Mouse (Mus musculus) ES-Bruce4 (cell line): ENCODE results near the gene Pus7. TPM values are rescaled to one million over a fixed set of nuclear protein-coding genes. Genes with fewer than 3 reads are reported as not detected.
A peak's percentile ranks its signal among the peaks of the same experiment; 100 is the strongest.

Experiments
- H3K27ac ChIP-seq: 2 replicates; pipeline ENCODE4 v1.5.1; 2012; ENCODE audit warnings: low read length, inconsistent platforms; ENCODE audit not compliant: insufficient read depth
- H3K27me3 ChIP-seq: 2 replicates; pipeline ENCODE4 v1.6.1; 2012; ENCODE audit warnings: mild to moderate bottlenecking, low read length, inconsistent platforms; ENCODE audit not compliant: control insufficient read depth, poor library complexity, insufficient read depth, severe bottlenecking
- H3K36me3 ChIP-seq: 2 replicates; pipeline ENCODE4 v1.6.1; 2012; ENCODE audit warnings: inconsistent platforms, mild to moderate bottlenecking, low read length, moderate library complexity; ENCODE audit not compliant: control insufficient read depth, poor library complexity, insufficient read depth, severe bottlenecking
- H3K4me1 ChIP-seq: one replicate; pipeline ENCODE4 v1.8.1; 2011; ENCODE audit warnings: low read length; ENCODE audit not compliant: control insufficient read depth, insufficient read depth
- H3K4me3 ChIP-seq: 2 replicates; pipeline ENCODE4 v1.5.1; 2011; ENCODE audit warnings: low read depth, mild to moderate bottlenecking, low read length
- H3K9ac ChIP-seq: 2 replicates; pipeline ENCODE4 v1.6.1; 2012; ENCODE audit warnings: low read depth, mild to moderate bottlenecking, inconsistent platforms; ENCODE audit not compliant: poor library complexity, severe bottlenecking
- H3K9me3 ChIP-seq: replicated peaks from 2 replicates; pipeline ENCODE4 v1.6.1; 2012; ENCODE audit warnings: mild to moderate bottlenecking, low read length, inconsistent platforms; ENCODE audit not compliant: control insufficient read depth, poor library complexity, insufficient read depth, severe bottlenecking
- CTCF ChIP-seq: IDR thresholded peaks from one replicate; pipeline ENCODE4 v1.8.1; 2011; ENCODE audit warnings: low read depth, low read length
- EP300 ChIP-seq: IDR thresholded peaks from 2 replicates; pipeline ENCODE4 v1.6.1; 2011; ENCODE audit warnings: low read depth, low read length; ENCODE audit not compliant: insufficient read depth
- POLR2A ChIP-seq: IDR thresholded peaks from one replicate; pipeline ENCODE4 v1.8.1; 2011; ENCODE audit warnings: low read length; ENCODE audit not compliant: insufficient read depth
- polyA plus RNA-seq: library from polyadenylated mRNA; stranded (reverse); fragments of >200 nt; gene quantifications from 2 replicates; pipeline ENCODE4 v1.2.4, GENCODE M21; 2011; ENCODE audit warnings: low read depth; ENCODE audit not compliant: missing spikeins, insufficient read depth, insufficient read length

The Pus7 gene
- polyA plus RNA-seq = 62.2 and 68.6 TPM in 2 replicates

DNA sequence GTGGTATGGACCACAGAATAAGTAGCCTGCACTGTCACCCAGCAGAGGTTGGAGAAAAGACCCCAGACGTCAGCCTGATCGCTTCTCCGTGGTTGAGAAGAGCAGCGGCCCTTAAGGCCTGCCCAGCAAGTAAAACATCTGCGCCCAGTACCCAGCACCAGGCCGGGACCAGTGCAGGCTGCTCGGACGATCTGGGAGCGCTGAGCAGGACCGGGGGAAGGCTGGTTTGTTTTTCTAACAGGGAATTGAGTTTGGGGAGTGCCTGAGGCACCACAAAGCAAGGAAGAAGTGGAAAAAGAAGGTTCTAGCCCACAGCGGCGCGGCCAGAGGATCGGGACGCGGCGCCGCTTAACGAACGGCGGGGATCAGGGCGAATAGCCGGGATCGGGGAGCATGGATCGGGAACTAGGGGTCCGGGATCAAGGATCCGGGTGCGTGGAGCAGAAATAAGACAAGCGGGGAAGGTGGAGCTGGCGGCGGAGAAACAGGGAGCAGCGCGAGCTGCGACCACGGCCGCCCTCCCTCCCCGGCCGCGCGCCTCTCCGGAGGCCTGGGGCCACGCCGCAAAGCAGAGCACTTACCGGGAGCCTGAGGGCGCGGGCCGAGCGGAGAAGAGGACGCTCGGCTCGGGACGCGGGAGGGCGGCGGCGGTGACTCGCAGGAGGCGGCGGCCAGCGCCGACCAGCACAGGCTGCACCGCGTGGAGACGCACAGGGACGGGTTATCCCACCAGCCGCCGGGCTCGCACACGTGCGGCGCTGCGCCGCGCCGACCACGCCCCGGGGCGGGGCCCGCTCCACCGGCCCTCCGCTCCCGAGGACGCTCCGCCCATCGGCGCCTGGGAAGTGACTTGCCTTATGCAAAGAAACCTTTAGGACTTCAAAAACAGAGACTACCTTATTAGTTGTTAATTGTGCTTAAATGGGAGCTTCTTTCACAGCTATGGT, at the start of gene Pus7:
Gene Pus7, minus strand, starts transcription at position 781 of the 947 bp plus-strand sequence.
- Histone ChIP-seq H3K9me3 (peaks cover 2% of the 10 kb centered on the region; the same call in 1 of the 2 replicates), H3K9ac (peak within 1 kb of the TSS; percentile 85), H3K4me3 (peak within 1 kb of the TSS; percentile 77), H3K36me3 (no peaks in the 10 kb centered on the region), H3K27me3 (no peaks in the 10 kb centered on the region), H3K27ac (no peak within 1 kb of the TSS), H3K4me1 (peaks cover 1% of the 10 kb centered on the region)
- TF ChIP-seq CTCF (no peak), POLR2A (peak; percentile 46)

DNA sequence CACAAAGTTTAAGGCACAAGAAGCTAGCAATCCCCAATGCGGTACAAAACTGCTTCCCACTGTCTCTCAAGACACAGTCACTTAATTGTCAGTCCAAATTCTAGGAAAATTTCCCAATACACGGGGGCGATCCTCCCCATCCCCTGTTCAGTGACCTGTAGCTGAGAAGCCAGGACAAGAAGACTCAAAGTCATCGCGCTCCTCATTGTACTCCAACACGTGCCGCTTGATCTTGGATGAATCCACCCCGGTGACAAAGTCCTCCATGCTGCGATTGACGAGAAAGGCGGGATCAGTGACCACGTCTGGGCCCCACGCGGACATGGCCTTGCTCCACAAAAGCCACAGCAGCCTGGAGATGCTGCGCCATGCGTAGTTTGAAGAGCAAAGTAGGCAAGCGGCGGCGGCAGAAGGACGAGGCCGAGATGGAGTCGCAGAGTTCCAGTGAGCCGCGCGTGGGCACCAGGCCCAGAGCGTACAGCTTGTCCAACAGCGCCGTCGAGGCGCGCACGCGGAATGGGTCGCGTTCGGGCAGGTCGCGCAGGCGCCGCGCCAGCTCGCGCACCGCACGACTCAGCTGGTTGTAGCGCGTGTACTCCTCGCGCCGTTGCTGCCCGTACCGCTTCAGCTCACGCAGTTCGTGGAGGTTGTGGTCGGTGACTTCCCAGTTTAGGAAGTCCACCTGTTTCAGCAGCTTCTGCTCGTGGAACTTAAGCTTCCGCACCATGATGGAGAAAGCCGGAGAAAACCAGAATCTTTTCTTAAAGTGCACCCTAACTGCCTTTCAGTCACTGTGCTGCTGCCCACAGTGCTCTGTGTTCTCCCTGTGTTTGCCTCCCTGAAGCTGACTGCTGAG, 47.6 kb upstream of the Pus7 start:
- H3K4me3 ChIP-seq = peak overlapping the region; percentile 26
- no peaks in the 10 kb centered on the region for H3K36me3 ChIP-seq
- H3K27me3 ChIP-seq = peaks cover 4% of the 10 kb centered on the region; the same call in 1 of the 2 replicates
- TF ChIP-seq EP300 (no peak), POLR2A (no peak), CTCF (no peak)
- no peaks in the 10 kb centered on the region for H3K9me3 ChIP-seq
- H3K27ac ChIP-seq = no peak overlapping the region
- no peaks in the 10 kb centered on the region for H3K4me1 ChIP-seq
- H3K9ac ChIP-seq = no peak overlapping the region; the same call in 1 of the 2 replicates

DNA sequence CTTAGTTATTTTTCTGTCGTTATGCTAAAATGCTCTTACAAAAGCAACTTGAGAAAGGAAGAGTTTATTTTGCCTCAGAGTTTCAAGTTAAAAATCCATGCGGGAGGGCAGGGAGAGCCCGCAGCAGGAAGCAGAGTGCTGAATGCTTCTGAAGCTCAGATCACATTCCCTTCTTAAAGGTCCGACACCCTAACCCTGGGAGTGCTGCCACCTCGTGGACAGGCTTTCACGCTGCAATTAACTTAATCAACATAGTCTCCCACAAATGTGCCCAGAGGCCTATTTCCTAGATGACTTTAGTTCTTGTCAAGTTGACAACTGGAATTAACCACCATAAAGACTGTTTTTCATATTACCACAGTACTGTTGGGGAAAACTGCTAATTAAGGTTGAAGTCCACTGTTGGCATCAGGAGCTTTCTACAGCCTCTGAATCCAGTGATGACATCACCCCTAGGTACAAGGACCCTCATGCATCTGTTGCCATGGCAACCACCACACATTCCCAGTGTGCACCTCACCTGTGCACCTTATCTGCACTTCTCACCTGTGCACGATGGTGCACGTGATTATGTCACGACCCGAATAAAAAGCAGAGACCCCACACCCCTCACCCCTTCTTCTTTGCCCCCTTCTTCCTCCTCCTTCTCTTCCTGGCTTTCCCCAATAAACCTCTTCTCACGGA, 43.0 kb upstream of the Pus7 start:
- peak; percentile 94 for TF ChIP-seq CTCF
- TF ChIP-seq POLR2A = no peak
- TF ChIP-seq EP300 = no peak
- H3K9ac ChIP-seq = no peak overlapping the region
- H3K4me1 ChIP-seq = no peaks in the 10 kb centered on the region

DNA sequence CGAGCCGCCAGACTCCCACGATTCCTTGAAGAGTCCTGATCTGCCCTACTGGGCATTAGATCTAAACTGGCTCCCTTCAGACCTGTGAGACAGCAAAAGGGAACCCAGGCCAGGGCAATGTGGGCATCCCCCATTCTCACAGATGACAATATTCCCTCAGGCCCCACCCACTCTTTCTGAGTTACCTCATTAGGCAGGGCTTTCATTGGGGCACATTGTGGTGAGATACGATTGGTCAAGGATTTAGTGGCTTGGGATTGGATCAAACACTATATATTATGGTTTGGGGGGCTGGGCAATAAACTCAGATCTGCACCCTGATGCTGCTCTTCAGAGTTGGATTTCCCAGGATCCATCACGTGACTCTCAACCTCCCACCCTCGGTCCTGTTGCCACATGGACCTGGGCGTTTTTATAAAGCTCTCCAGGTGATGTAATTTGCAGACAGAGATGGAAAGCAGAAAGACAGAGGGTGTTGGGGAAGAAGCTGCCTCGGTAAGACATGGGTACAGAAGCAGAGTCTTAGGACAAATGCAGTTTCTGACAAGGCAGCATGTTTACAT, 40.7 kb upstream of the Pus7 start:
- TF ChIP-seq EP300 (no peak), CTCF (no peak), POLR2A (no peak)
- no peak overlapping the region for H3K9ac ChIP-seq
- no peak overlapping the region for H3K27ac ChIP-seq
- no peaks in the 10 kb centered on the region for H3K27me3 ChIP-seq
- H3K4me1 ChIP-seq = no peaks in the 10 kb centered on the region
- no peaks in the 10 kb centered on the region for H3K9me3 ChIP-seq
- H3K4me3 ChIP-seq = peak overlapping the region; percentile 13; the same call in 1 of the 2 replicates
- H3K36me3 ChIP-seq = no peaks in the 10 kb centered on the region; the same call in 1 of the 2 replicates

More for the DNA sequence above, 43.0 kb upstream of the Pus7 start:
- Histone ChIP-seq H3K4me3 (no peak overlapping the region), H3K27ac (no peak overlapping the region), H3K9me3 (no peaks in the 10 kb centered on the region), H3K36me3 (no peaks in the 10 kb centered on the region), H3K27me3 (no peaks in the 10 kb centered on the region)

DNA sequence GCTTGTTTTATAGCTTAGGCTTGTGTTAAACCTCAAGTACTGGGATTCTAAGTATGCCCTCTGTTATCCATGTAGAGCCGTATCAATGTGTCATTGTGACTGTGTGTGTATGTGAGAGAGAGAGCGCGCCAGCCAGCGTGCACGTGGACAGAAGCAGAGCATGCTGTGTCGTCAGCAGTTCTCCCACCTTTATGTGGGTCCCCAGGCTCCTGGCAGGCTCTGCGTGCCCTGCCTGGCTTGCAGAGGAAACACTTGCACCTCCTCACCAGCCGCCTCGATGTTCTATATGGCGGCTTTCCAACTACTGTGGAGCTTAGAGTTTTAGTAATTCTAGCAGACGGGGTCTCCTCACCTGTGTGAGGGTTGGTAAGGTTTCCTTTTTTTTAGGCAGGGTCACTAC, 38.8 kb upstream of the Pus7 start:
- H3K4me3 ChIP-seq = no peak overlapping the region
- peaks cover under 1% of the 10 kb centered on the region; the same call in 1 of the 2 replicates for H3K36me3 ChIP-seq
- TF ChIP-seq EP300 (no peak), CTCF (no peak), POLR2A (no peak)

More for the DNA sequence above, 38.8 kb upstream of the Pus7 start:
- Histone ChIP-seq H3K27me3 (no peaks in the 10 kb centered on the region), H3K9me3 (no peaks in the 10 kb centered on the region), H3K27ac (no peak overlapping the region), H3K9ac (no peak overlapping the region), H3K4me1 (no peaks in the 10 kb centered on the region)
